Comparison of ENCODE assay signal across 18 mouse cellular contexts in the genomic region with DNA sequence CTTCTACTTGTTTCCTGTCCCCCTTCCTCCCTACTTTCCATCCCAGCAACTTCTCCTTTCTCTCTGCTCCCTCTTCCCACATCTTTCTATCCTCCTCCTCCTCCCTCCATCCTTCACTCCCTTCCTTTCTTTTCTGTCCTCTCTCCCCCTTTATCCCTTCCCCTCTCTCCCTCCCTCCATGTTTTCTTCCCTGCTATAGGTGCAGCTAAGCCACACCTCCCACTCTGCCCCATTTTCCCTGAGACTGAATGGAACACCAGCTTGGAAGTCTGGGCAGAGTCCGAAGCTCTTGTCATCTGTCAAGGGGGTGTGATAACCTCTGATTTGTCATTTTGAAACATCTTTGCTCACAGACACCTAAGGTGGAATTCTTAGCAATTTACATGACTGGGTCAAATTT. TPM values are rescaled to one million over a fixed set of nuclear protein-coding genes. Genes with fewer than 3 reads are reported as not detected.
DNase-seq lines count a peak whose midpoint lies in the region; ATAC-seq and TF ChIP-seq lines count a peak whose summit lies in the region.
"Had no signal": no experiment of that assay in that cellular context is flagged by ENCODE, and none has a peak within 500 bp of the region (broad histone marks: within the 10 kb centered on the region; RNA-seq: fewer than 3 reads in every experiment).

No protein-coding gene starts in this region.

- no peaks in the 10 kb centered on the region for H3K27me3 ChIP-seq in heart, embryonic 12.5 days (replicated peaks)
- no peaks in the 10 kb centered on the region for H3K27me3 ChIP-seq in lung, embryonic 14.5 days (ENCODE audit: insufficient read depth, low read length)
- H3K27me3 ChIP-seq in embryonic facial prominence, embryonic 14.5 days (replicated peaks; ENCODE audit: control insufficient read depth, insufficient read depth, low read length): no peaks in the 10 kb centered on the region
- H3K27me3 ChIP-seq in limb, embryonic 14.5 days (ENCODE audit: control insufficient read depth, insufficient read depth, low read length): no peaks in the 10 kb centered on the region
- H3K27me3 ChIP-seq: hindbrain, embryonic 12.5 days; kidney, embryonic 15.5 days; neural tube, embryonic 15.5 days had no signal

- no peak for TF ChIP-seq POLR2A in limb, embryonic 14.5 days (IDR thresholded peaks at IDR 0.05; ENCODE audit: borderline replicate concordance, extremely low read depth, insufficient read depth, insufficient read length)

- ATAC-seq in heart, embryonic 12.5 days (ENCODE audit: insufficient number of reproducible peaks, low FRiP score): no peak
- no peak for ATAC-seq in lung, embryonic 14.5 days (ENCODE audit: insufficient read depth)
- ATAC-seq in embryonic facial prominence, embryonic 14.5 days (ENCODE audit: low read depth): no peak
- ATAC-seq in limb, embryonic 14.5 days (ENCODE audit: low FRiP score, low read depth): no peak
- ATAC-seq: CD4-positive, CD25-positive, alpha-beta regulatory T cell, adult 4 months; inflammation-experienced regulatory T-cells, adult 6 months had no signal

- no peaks in the 10 kb centered on the region for H3K36me3 ChIP-seq in heart, embryonic 12.5 days
- H3K36me3 ChIP-seq in lung, embryonic 14.5 days (ENCODE audit: insufficient read depth): no peaks in the 10 kb centered on the region; the same call in 1 of the 2 replicates
- no peaks in the 10 kb centered on the region for H3K36me3 ChIP-seq in embryonic facial prominence, embryonic 14.5 days (ENCODE audit: control insufficient read depth, insufficient read depth, low read length)
- peaks cover 8% of the 10 kb centered on the region for H3K36me3 ChIP-seq in limb, embryonic 14.5 days (ENCODE audit: control insufficient read depth, insufficient read depth, low read length)
- H3K36me3 ChIP-seq: G1E; hindbrain, embryonic 12.5 days; kidney, embryonic 15.5 days; neural tube, embryonic 15.5 days had no signal

- H3K4me1 ChIP-seq in heart, embryonic 12.5 days (replicated peaks): peaks cover 74% of the 10 kb centered on the region
- H3K4me1 ChIP-seq in lung, embryonic 14.5 days (ENCODE audit: insufficient read depth): peaks cover 54% of the 10 kb centered on the region
- H3K4me1 ChIP-seq in embryonic facial prominence, embryonic 14.5 days (ENCODE audit: control insufficient read depth, insufficient read depth, low read length): peaks cover 53% of the 10 kb centered on the region
- peaks cover 21% of the 10 kb centered on the region for H3K4me1 ChIP-seq in limb, embryonic 14.5 days (ENCODE audit: control insufficient read depth, insufficient read depth, low read length)

- no peak for DNase-seq in heart, adult 18-20 months
- no peak for DNase-seq in lung, embryonic 14.5 days
- no peak for DNase-seq in lung, postnatal 10 days
- DNase-seq in embryonic facial prominence, embryonic 14.5 days (ENCODE audit: low spot score): no peak
- DNase-seq in limb, embryonic 14.5 days (ENCODE audit: low spot score): no peak
- no peak for DNase-seq in embryo, embryonic 10.5 days (ENCODE audit: low spot score)
- no peak for DNase-seq in layer of hippocampus, postnatal 10 days (ENCODE audit: low spot score in 2 of 2)
- DNase-seq: embryo, embryonic 11 days had no signal

- WGBS in heart, embryonic 12.5 days: 19% methylated on average over 1 of the region's 1 CpGs
- 24% methylated on average over 1 of the region's 1 CpGs for WGBS in lung, embryonic 14.5 days
- 59% methylated on average over 1 of the region's 1 CpGs for WGBS in embryonic facial prominence, embryonic 14.5 days
- WGBS in limb, embryonic 14.5 days: 58% methylated on average over 1 of the region's 1 CpGs

- H3K9ac ChIP-seq in heart, embryonic 12.5 days: no peak overlapping the region
- H3K9ac ChIP-seq in lung, embryonic 14.5 days: no peak overlapping the region
- H3K9ac ChIP-seq in embryonic facial prominence, embryonic 14.5 days (ENCODE audit: low read depth, low read length): no peak overlapping the region
- no peak overlapping the region for H3K9ac ChIP-seq in limb, embryonic 14.5 days (ENCODE audit: low read depth, low read length, severe bottlenecking)
- H3K9ac ChIP-seq: hindbrain, embryonic 12.5 days; kidney, embryonic 15.5 days; liver, embryonic 14.5 days; neural tube, embryonic 15.5 days had no signal

- H3K27ac ChIP-seq in heart, embryonic 12.5 days (ENCODE audit: poor library complexity, severe bottlenecking): peak overlapping the region; percentile 69
- H3K27ac ChIP-seq in lung, embryonic 14.5 days (ENCODE audit: low read depth): peak overlapping the region; percentile 58; the same call in 1 of the 2 replicates
- peak overlapping the region; percentile 16; the same call in 1 of the 2 replicates for H3K27ac ChIP-seq in embryonic facial prominence, embryonic 14.5 days (replicated peaks; ENCODE audit: low read depth, low read length)
- peak overlapping the region; percentile 55 for H3K27ac ChIP-seq in limb, embryonic 14.5 days (replicated peaks; ENCODE audit: low read depth, low read length)
- H3K27ac ChIP-seq: kidney, embryonic 15.5 days; liver, embryonic 14.5 days; macrophage; neural tube, embryonic 15.5 days had no signal

- H3K4me3 ChIP-seq in heart, embryonic 12.5 days: no peak overlapping the region
- no peak overlapping the region for H3K4me3 ChIP-seq in lung, embryonic 14.5 days (ENCODE audit: low read depth, low read length)
- H3K4me3 ChIP-seq in embryonic facial prominence, embryonic 14.5 days (ENCODE audit: low read depth, low read length): no peak overlapping the region
- H3K4me3 ChIP-seq in limb, embryonic 14.5 days (replicated peaks; ENCODE audit: low read length): no peak overlapping the region
- H3K4me3 ChIP-seq: hindbrain, embryonic 12.5 days; kidney, embryonic 15.5 days; neural tube, embryonic 15.5 days had no signal

- H3K9me3 ChIP-seq in heart, embryonic 12.5 days (replicated peaks): no peaks in the 10 kb centered on the region
- no peaks in the 10 kb centered on the region for H3K9me3 ChIP-seq in lung, embryonic 14.5 days (ENCODE audit: low read depth, low read length)
- H3K9me3 ChIP-seq in embryonic facial prominence, embryonic 14.5 days (ENCODE audit: control insufficient read depth, low read length): no peaks in the 10 kb centered on the region
- no peaks in the 10 kb centered on the region for H3K9me3 ChIP-seq in limb, embryonic 14.5 days (ENCODE audit: control insufficient read depth, low read length)
- H3K9me3 ChIP-seq: hindbrain, embryonic 12.5 days; kidney, embryonic 15.5 days; neural tube, embryonic 15.5 days had no signal

- TF ChIP-seq CTCF in lung, embryonic 14.5 days (IDR thresholded peaks at IDR 0.05; ENCODE audit: low read depth): no peak

- H3K4me2 ChIP-seq in heart, embryonic 12.5 days: peak overlapping the region; percentile 46
- peak overlapping the region; percentile 18; the same call in 1 of the 2 replicates for H3K4me2 ChIP-seq in lung, embryonic 14.5 days
- no peak overlapping the region; the same call in 1 of the 2 replicates for H3K4me2 ChIP-seq in embryonic facial prominence, embryonic 14.5 days (ENCODE audit: low read depth, low read length)
- no peak overlapping the region for H3K4me2 ChIP-seq in limb, embryonic 14.5 days (replicated peaks; ENCODE audit: low read depth, low read length, severe bottlenecking)
- H3K4me2 ChIP-seq: hindbrain, embryonic 12.5 days; kidney, embryonic 15.5 days; midbrain, embryonic 11.5 days; neural tube, embryonic 15.5 days had no signal

RNA-seq across cellular contexts. Expression of a gene that starts 22.8 kb away (rescaled TPM):
- 13.6 and 14.0 TPM in 2 replicates for polyA plus RNA-seq in heart, embryonic 12.5 days (2016; fragmentation: Nextera tagmentation; extraction: Ambion mirVana)
- 10 to 100 TPM; 28.7 to 33.5 TPM for total RNA-seq in heart, adult 18-20 months (2021)
- 14.2 and 14.8 TPM in 2 replicates for polyA plus RNA-seq in lung, embryonic 14.5 days (2014; fragmentation: Nextera tagmentation; extraction: Ambion mirVana)
- 15.1 and 16.6 TPM in 2 replicates for polyA plus RNA-seq in embryonic facial prominence, embryonic 14.5 days (2014; fragmentation: Nextera tagmentation; extraction: Ambion mirVana)
- 37.9 and 40.0 TPM in 2 replicates for polyA plus RNA-seq in limb, embryonic 14.5 days (2012; rRNA removed)
- polyA plus RNA-seq in limb, embryonic 14.5 days (2014; fragmentation: Nextera tagmentation; extraction: Ambion mirVana): 16.1 and 16.5 TPM in 2 replicates
- total RNA-seq in layer of hippocampus, postnatal 10 days (2021): 10 to 100 TPM; 18.8 to 21.4 TPM
- polyA plus RNA-seq: CD4-positive, CD25-positive, alpha-beta regulatory T cell, adult 4 months; G1E; inflammation-experienced regulatory T-cells, adult 6 months; macrophage had no signal

Comparison
In these comparisons a context has a peak if more than half of its experiments do, and no peak if none do; other contexts are left out.
1. H3K27ac ChIP-seq: peak in every context shown above with its lines; median percentile 69 in heart, embryonic 12.5 days; 58 in lung, embryonic 14.5 days; 55 in limb, embryonic 14.5 days; 16 in embryonic facial prominence, embryonic 14.5 days.
2. H3K4me2 ChIP-seq: peak in heart, embryonic 12.5 days (single experiment) and lung, embryonic 14.5 days (single experiment); none in embryonic facial prominence, embryonic 14.5 days (single experiment) and limb, embryonic 14.5 days (single experiment).